Mouse (Mus musculus) bone marrow, adult 2 months (tissue): ENCODE data around the gene Tpd52l2.

ENCODE experiments used
- CTCF ChIP-seq: fragments of 200-500 bp; IDR thresholded peaks from 2 replicates; pipeline ENCODE4 v1.5.1; 2011; ENCODE audit warnings: low read length, control low read depth; ENCODE audit not compliant: control insufficient read depth, insufficient read depth
- POLR2A ChIP-seq: fragments of 200-500 bp; IDR thresholded peaks from 2 replicates; pipeline ENCODE4 v1.6.1; 2011; ENCODE audit warnings: low read depth, mild to moderate bottlenecking, control low read depth, low read length, borderline replicate concordance; ENCODE audit not compliant: control insufficient read depth

DNA sequence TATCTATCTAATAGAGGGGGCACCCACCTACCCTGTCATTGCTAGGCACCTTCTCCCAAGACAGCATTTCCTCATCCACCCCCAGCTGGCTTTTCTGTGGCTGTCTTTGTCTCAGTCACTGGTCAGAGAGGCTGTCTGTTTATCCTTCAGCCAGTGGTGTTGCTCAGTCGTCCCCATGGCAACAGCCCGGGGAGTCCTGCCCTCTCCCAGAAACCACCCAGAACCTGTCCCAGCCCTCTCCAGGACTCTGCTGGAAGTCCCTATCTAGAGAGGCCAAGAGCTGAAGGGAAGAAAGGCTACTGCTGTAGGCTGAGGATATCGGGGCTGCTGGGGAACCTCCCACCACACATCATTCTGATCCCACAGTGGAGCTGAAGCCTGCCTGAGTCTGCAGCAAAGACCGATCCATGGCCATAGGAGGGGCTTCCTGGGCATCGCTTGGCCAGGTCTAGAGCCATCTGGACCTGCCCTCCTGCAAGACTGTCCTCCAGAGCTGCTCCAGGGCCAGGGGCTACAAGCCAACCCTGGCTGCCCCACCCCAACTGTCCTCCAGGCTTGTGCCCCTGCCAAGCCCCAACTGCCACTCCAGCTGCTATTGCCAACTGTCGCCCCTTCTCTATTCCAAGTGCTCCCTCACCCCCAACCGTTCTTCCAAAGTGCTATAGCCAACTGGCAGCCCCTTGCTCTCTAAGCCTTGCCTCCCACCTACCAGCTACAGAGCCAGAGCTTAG, 33.8 kb upstream of the Tpd52l2 start:
- TF ChIP-seq CTCF (no peak), POLR2A (no peak)
